Comparison of ENCODE assay signal across 22 mouse cellular contexts in the genomic region with DNA sequence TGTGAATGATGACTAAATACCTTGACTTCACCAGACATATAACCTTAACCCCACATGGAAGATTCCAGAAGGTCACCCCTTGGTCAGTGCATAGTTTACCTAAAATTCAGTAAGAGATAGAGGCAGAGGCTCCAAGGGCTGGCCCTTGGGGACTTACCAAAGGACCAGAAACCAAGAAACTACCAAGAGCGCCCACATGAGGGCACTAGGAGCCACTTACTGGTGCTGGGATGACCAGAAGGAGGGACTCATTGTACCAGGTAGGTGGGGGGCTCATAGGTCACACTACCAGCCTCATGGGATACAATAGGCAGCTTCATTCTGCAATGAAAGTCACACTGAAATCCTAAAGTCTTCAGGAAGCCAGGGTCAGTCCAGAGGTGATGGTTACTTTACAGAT.
"Had no signal": no experiment of that assay in that cellular context is flagged by ENCODE, and none has a peak within 500 bp of the region (broad histone marks: within the 10 kb centered on the region; RNA-seq: fewer than 3 reads in every experiment).

No protein-coding gene starts in this region.

- H3K9ac ChIP-seq: limb, embryonic 13.5 days; liver, embryonic 12.5 days; liver, embryonic 15.5 days; lung, embryonic 15.5 days; midbrain, embryonic 15.5 days; neural tube, embryonic 13.5 days; stomach, embryonic 15.5 days had no signal

- H3K36me3 ChIP-seq: limb, embryonic 10.5 days; limb, embryonic 13.5 days; liver, embryonic 12.5 days; liver, embryonic 15.5 days; lung, embryonic 15.5 days; midbrain, embryonic 15.5 days; neural tube, embryonic 13.5 days; stomach, embryonic 15.5 days had no signal

- H3K9me3 ChIP-seq: limb, embryonic 10.5 days; limb, embryonic 13.5 days; lung, embryonic 15.5 days; midbrain, embryonic 15.5 days; neural tube, embryonic 13.5 days; stomach, embryonic 15.5 days had no signal

- H3K27me3 ChIP-seq: limb, embryonic 13.5 days; liver, embryonic 12.5 days; liver, embryonic 15.5 days; lung, embryonic 15.5 days; megakaryocyte, embryonic 14.5 days; midbrain, embryonic 15.5 days; neural tube, embryonic 13.5 days; stomach, embryonic 15.5 days had no signal

- H3K4me1 ChIP-seq: limb, embryonic 10.5 days; limb, embryonic 13.5 days; liver, embryonic 12.5 days; liver, embryonic 15.5 days; lung, embryonic 15.5 days; megakaryocyte, embryonic 14.5 days; midbrain, embryonic 15.5 days; stomach, embryonic 15.5 days had no signal

- H3K4me3 ChIP-seq: limb, embryonic 10.5 days; limb, embryonic 13.5 days; liver, embryonic 12.5 days; liver, embryonic 15.5 days; lung, embryonic 15.5 days; midbrain, embryonic 15.5 days; myocyte; neural tube, embryonic 13.5 days; stomach, embryonic 15.5 days had no signal

- ATAC-seq: intestine, postnatal 0 days; liver, embryonic 12.5 days; midbrain, embryonic 15.5 days had no signal

- H3K27ac ChIP-seq: kidney, postnatal 0 days; limb, embryonic 10.5 days; limb, embryonic 13.5 days; liver, embryonic 12.5 days; liver, embryonic 15.5 days; lung, embryonic 15.5 days; midbrain, embryonic 15.5 days; neural tube, embryonic 13.5 days; stomach, embryonic 15.5 days had no signal

- DNase-seq: kidney, adult 2 months; liver; lung, adult 18-20 months; lung, postnatal 10 days; lung, postnatal 36 days; right cerebral cortex, adult 18-20 months; right cerebral cortex, postnatal 14 days; spleen, adult 18-20 months; thymus, postnatal 25 days had no signal

- H3K4me2 ChIP-seq: limb, embryonic 13.5 days; liver, embryonic 12.5 days; liver, embryonic 15.5 days; lung, embryonic 15.5 days; midbrain, embryonic 11.5 days; midbrain, embryonic 15.5 days; neural tube, embryonic 13.5 days; stomach, embryonic 15.5 days had no signal
